Mouse (Mus musculus): ENCODE data around the gene Rbp7. TPM values are rescaled to one million over a fixed set of nuclear protein-coding genes. Genes with fewer than 3 reads are reported as not detected.
"Not testable (repeated sequence)": the region's sequence is repeated elsewhere in the genome, so short reads cannot be mapped to it uniquely, and the experiment has no call there.

Gene Rbp7
- polyA plus RNA-seq, 1 experiment from 2014 or later: not detected

- H3K9ac ChIP-seq (ENCODE audit: low read depth, low read length): no peak overlapping the region; the same call in 1 of the 2 replicates
- H3K27ac ChIP-seq (ENCODE audit: low read depth, low read length): peak overlapping the region; percentile 94
- H3K36me3 ChIP-seq (ENCODE audit: control insufficient read depth, insufficient read depth, low read length): no peaks in the 10 kb centered on the region
- H3K4me1 ChIP-seq (ENCODE audit: control insufficient read depth, insufficient read depth, low read depth, low read length): peaks cover 17% of the 10 kb centered on the region
- peak overlapping the region; percentile 82 for H3K4me2 ChIP-seq (ENCODE audit: low read length)
- no peaks in the 10 kb centered on the region for H3K9me3 ChIP-seq (ENCODE audit: control insufficient read depth, low read length)
- H3K4me3 ChIP-seq (ENCODE audit: low read length): peak overlapping the region; percentile 41; the same call in 1 of the 2 replicates
- no peaks in the 10 kb centered on the region for H3K27me3 ChIP-seq (replicated peaks; ENCODE audit: control insufficient read depth, insufficient read depth, low read length)
- peak; percentile 19; the same call in 1 of the 2 replicates for ATAC-seq
- 4% methylated on average over 11 of the region's 11 CpGs for WGBS
Measured at GRCm38 (mm10) chr4:149445868-149446267, 8.9 kb downstream of the Rbp7 start.

GRCm38 (mm10) chr4:149444964-149445701, 9.6 kb downstream of the Rbp7 start:
- peak overlapping the region; percentile 94 for H3K27ac ChIP-seq (ENCODE audit: low read depth, low read length)
- WGBS: under 1% methylated on average over 36 of the region's 36 CpGs
- H3K27me3 ChIP-seq (replicated peaks; ENCODE audit: control insufficient read depth, insufficient read depth, low read length): no peaks in the 10 kb centered on the region
- peak overlapping the region; percentile 73 for H3K9ac ChIP-seq (ENCODE audit: low read depth, low read length)
- H3K4me3 ChIP-seq (ENCODE audit: low read length): peak overlapping the region; percentile 41
- H3K4me1 ChIP-seq (ENCODE audit: control insufficient read depth, insufficient read depth, low read depth, low read length): peaks cover 17% of the 10 kb centered on the region
- ATAC-seq: peak; percentile 98
- H3K36me3 ChIP-seq (ENCODE audit: control insufficient read depth, insufficient read depth, low read length): no peaks in the 10 kb centered on the region
- no peaks in the 10 kb centered on the region for H3K9me3 ChIP-seq (ENCODE audit: control insufficient read depth, low read length)
- H3K4me2 ChIP-seq (ENCODE audit: low read length): peak overlapping the region; percentile 82

GRCm38 (mm10) chr4:149444465-149444864, 10.3 kb downstream of the Rbp7 start:
- Histone ChIP-seq H3K9ac (ENCODE audit: low read depth, low read length) (peak overlapping the region; percentile 73), H3K27me3 (replicated peaks; ENCODE audit: control insufficient read depth, insufficient read depth, low read length) (no peaks in the 10 kb centered on the region), H3K9me3 (ENCODE audit: control insufficient read depth, low read length) (no peaks in the 10 kb centered on the region), H3K4me2 (ENCODE audit: low read length) (peak overlapping the region; percentile 82), H3K36me3 (ENCODE audit: control insufficient read depth, insufficient read depth, low read length) (no peaks in the 10 kb centered on the region), H3K27ac (ENCODE audit: low read depth, low read length) (peak overlapping the region; percentile 94), H3K4me3 (ENCODE audit: low read length) (no peak overlapping the region), H3K4me1 (ENCODE audit: control insufficient read depth, insufficient read depth, low read depth, low read length) (peaks cover 17% of the 10 kb centered on the region)
- 64% methylated on average over 1 of the region's 1 CpGs for WGBS
- ATAC-seq: no peak

- Histone ChIP-seq H3K27ac (ENCODE audit: low read depth, low read length) (no peak overlapping the region), H3K4me3 (ENCODE audit: low read length) (no peak overlapping the region), H3K4me2 (ENCODE audit: low read length) (no peak overlapping the region), H3K36me3 (ENCODE audit: control insufficient read depth, insufficient read depth, low read length) (no peaks in the 10 kb centered on the region), H3K9ac (ENCODE audit: low read depth, low read length) (no peak overlapping the region), H3K4me1 (ENCODE audit: control insufficient read depth, insufficient read depth, low read depth, low read length) (peaks cover 17% of the 10 kb centered on the region), H3K9me3 (ENCODE audit: control insufficient read depth, low read length) (no peaks in the 10 kb centered on the region), H3K27me3 (replicated peaks; ENCODE audit: control insufficient read depth, insufficient read depth, low read length) (no peaks in the 10 kb centered on the region)
- no peak for ATAC-seq
- 61% methylated on average over 3 of the region's 3 CpGs for WGBS
Measured at GRCm38 (mm10) chr4:149442436-149442835, 12.3 kb downstream of the Rbp7 start.

GRCm38 (mm10) chr4:149440576-149440975, 14.2 kb downstream of the Rbp7 start:
- Histone ChIP-seq H3K9ac (ENCODE audit: low read depth, low read length) (no peak overlapping the region), H3K4me1 (ENCODE audit: control insufficient read depth, insufficient read depth, low read depth, low read length) (peaks cover 10% of the 10 kb centered on the region), H3K36me3 (ENCODE audit: control insufficient read depth, insufficient read depth, low read length) (no peaks in the 10 kb centered on the region), H3K4me2 (ENCODE audit: low read length) (no peak overlapping the region), H3K27me3 (replicated peaks; ENCODE audit: control insufficient read depth, insufficient read depth, low read length) (no peaks in the 10 kb centered on the region), H3K9me3 (ENCODE audit: control insufficient read depth, low read length) (no peaks in the 10 kb centered on the region), H3K4me3 (ENCODE audit: low read length) (no peak overlapping the region), H3K27ac (ENCODE audit: low read depth, low read length) (no peak overlapping the region)
- WGBS: 50% methylated on average over 8 of the region's 8 CpGs
- ATAC-seq: no peak

GRCm38 (mm10) chr4:149431887-149432286, 22.9 kb downstream of the Rbp7 start:
- H3K9me3 ChIP-seq (ENCODE audit: control insufficient read depth, low read length); H3K27ac ChIP-seq (ENCODE audit: low read depth, low read length); H3K27me3 ChIP-seq (replicated peaks; ENCODE audit: control insufficient read depth, insufficient read depth, low read length); ATAC-seq; H3K4me2 ChIP-seq (ENCODE audit: low read length); H3K9ac ChIP-seq (ENCODE audit: low read depth, low read length); H3K36me3 ChIP-seq (ENCODE audit: control insufficient read depth, insufficient read depth, low read length); H3K4me1 ChIP-seq (ENCODE audit: control insufficient read depth, insufficient read depth, low read depth, low read length); H3K4me3 ChIP-seq (ENCODE audit: low read length): not testable (repeated sequence)
- WGBS: 64% methylated on average over 1 of the region's 1 CpGs

GRCm38 (mm10) chr4:149429592-149429991, 25.2 kb downstream of the Rbp7 start:
- Histone ChIP-seq H3K27ac (ENCODE audit: low read depth, low read length) (no peak overlapping the region), H3K4me2 (ENCODE audit: low read length) (no peak overlapping the region)
- 66% methylated on average over 5 of the region's 5 CpGs for WGBS

GRCm38 (mm10) chr4:149426325-149427199, 28.2 kb downstream of the Rbp7 start, which contains the start of gene Ube4b:
Gene Ube4b (minus strand): TSS chr4:149426749.
- peak within 1 kb of the TSS; percentile 64 for H3K4me2 ChIP-seq (ENCODE audit: low read length)
- no peaks in the 10 kb centered on the region for H3K36me3 ChIP-seq (ENCODE audit: control insufficient read depth, insufficient read depth, low read length)
- no peaks in the 10 kb centered on the region for H3K27me3 ChIP-seq (replicated peaks; ENCODE audit: control insufficient read depth, insufficient read depth, low read length)
- peak within 1 kb of the TSS; percentile 95 for H3K9ac ChIP-seq (ENCODE audit: low read depth, low read length)
- no peaks in the 10 kb centered on the region for H3K9me3 ChIP-seq (ENCODE audit: control insufficient read depth, low read length)
- peak within 1 kb of the TSS; percentile 99 for H3K27ac ChIP-seq (ENCODE audit: low read depth, low read length)
- peak within 1 kb of the TSS; percentile 98 for H3K4me3 ChIP-seq (ENCODE audit: low read length)
- peak; percentile 93 for ATAC-seq
- 0% methylated on average over 40 of the region's 50 CpGs for WGBS
- peaks cover 13% of the 10 kb centered on the region for H3K4me1 ChIP-seq (ENCODE audit: control insufficient read depth, insufficient read depth, low read depth, low read length)

More at GRCm38 (mm10) chr4:149429592-149429991, 25.2 kb downstream of the Rbp7 start:
- Histone ChIP-seq H3K36me3 (ENCODE audit: control insufficient read depth, insufficient read depth, low read length) (no peaks in the 10 kb centered on the region), H3K9me3 (ENCODE audit: control insufficient read depth, low read length) (no peaks in the 10 kb centered on the region), H3K27me3 (replicated peaks; ENCODE audit: control insufficient read depth, insufficient read depth, low read length) (no peaks in the 10 kb centered on the region), H3K4me1 (ENCODE audit: control insufficient read depth, insufficient read depth, low read depth, low read length) (peaks cover 3% of the 10 kb centered on the region; the same call in 1 of the 2 replicates), H3K4me3 (ENCODE audit: low read length) (no peak overlapping the region), H3K9ac (ENCODE audit: low read depth, low read length) (no peak overlapping the region)
- ATAC-seq: no peak

GRCm38 (mm10) chr4:149425801-149426292, 28.9 kb downstream of the Rbp7 start:
- peaks cover 18% of the 10 kb centered on the region for H3K4me1 ChIP-seq (ENCODE audit: control insufficient read depth, insufficient read depth, low read depth, low read length)
- peak overlapping the region; percentile 64 for H3K4me2 ChIP-seq (ENCODE audit: low read length)
- ATAC-seq: peak; percentile 79
- H3K9ac ChIP-seq (ENCODE audit: low read depth, low read length): peak overlapping the region; percentile 95
- under 1% methylated on average over 28 of the region's 35 CpGs for WGBS
- H3K27me3 ChIP-seq (replicated peaks; ENCODE audit: control insufficient read depth, insufficient read depth, low read length): no peaks in the 10 kb centered on the region
- H3K9me3 ChIP-seq (ENCODE audit: control insufficient read depth, low read length): no peaks in the 10 kb centered on the region
- peak overlapping the region; percentile 99 for H3K27ac ChIP-seq (ENCODE audit: low read depth, low read length)
- no peaks in the 10 kb centered on the region for H3K36me3 ChIP-seq (ENCODE audit: control insufficient read depth, insufficient read depth, low read length)
- peak overlapping the region; percentile 98 for H3K4me3 ChIP-seq (ENCODE audit: low read length)
